Mouse (Mus musculus): ENCODE data around the gene Cars2. TPM values are rescaled to one million over a fixed set of nuclear protein-coding genes. Genes with fewer than 3 reads are reported as not detected.
"Not testable (repeated sequence)": the region's sequence is repeated elsewhere in the genome, so short reads cannot be mapped to it uniquely, and the experiment has no call there.

Cars2 gene
- polyA plus RNA-seq, 1 experiment from 2014 or later, result 22.9 TPM

- H3K27ac ChIP-seq (ENCODE audit: low read depth, low read length), result no peak overlapping the region
- 56% methylated on average over 9 of the region's 9 CpGs for WGBS (ENCODE audit: insufficient replicate concordance)
- no peaks in the 10 kb centered on the region for H3K9me3 ChIP-seq (replicated peaks; ENCODE audit: control insufficient read depth, low read length)
- H3K27me3 ChIP-seq (ENCODE audit: control insufficient read depth, insufficient read depth, low read length), result no peaks in the 10 kb centered on the region
- H3K4me3 ChIP-seq (ENCODE audit: low read depth, low read length), result no peak overlapping the region
- peaks cover 7% of the 10 kb centered on the region for H3K4me1 ChIP-seq (ENCODE audit: control insufficient read depth, insufficient read depth, low read length)
- H3K36me3 ChIP-seq (ENCODE audit: control insufficient read depth, insufficient read depth, low read length), result no peaks in the 10 kb centered on the region
- ATAC-seq (replicated peaks; ENCODE audit: insufficient number of reproducible peaks, low FRiP score, low TSS enrichment), result no peak
- no peak overlapping the region for H3K9ac ChIP-seq (ENCODE audit: low read depth, low read length)
- no peak overlapping the region for H3K4me2 ChIP-seq
Observed at GRCm38 (mm10) chr8:11574911-11575603, 24.5 kb upstream of the Cars2 start.

GRCm38 (mm10) chr8:11572428-11572827 is 21.8 kb upstream of the Cars2 start:
- Histone ChIP-seq H3K4me3 (ENCODE audit: low read depth, low read length) (no peak overlapping the region), H3K9me3 (replicated peaks; ENCODE audit: control insufficient read depth, low read length) (no peaks in the 10 kb centered on the region), H3K27me3 (ENCODE audit: control insufficient read depth, insufficient read depth, low read length) (no peaks in the 10 kb centered on the region), H3K4me1 (ENCODE audit: control insufficient read depth, insufficient read depth, low read length) (peaks cover 7% of the 10 kb centered on the region), H3K9ac (ENCODE audit: low read depth, low read length) (no peak overlapping the region), H3K36me3 (ENCODE audit: control insufficient read depth, insufficient read depth, low read length) (peaks cover 4% of the 10 kb centered on the region; the same call in 1 of the 2 replicates), H3K4me2 (no peak overlapping the region), H3K27ac (ENCODE audit: low read depth, low read length) (no peak overlapping the region)
- no peak for ATAC-seq (replicated peaks; ENCODE audit: insufficient number of reproducible peaks, low FRiP score, low TSS enrichment)
- 64% methylated on average over 6 of the region's 6 CpGs for WGBS (ENCODE audit: insufficient replicate concordance)

- Histone ChIP-seq H3K27me3 (ENCODE audit: control insufficient read depth, insufficient read depth, low read length) (no peaks in the 10 kb centered on the region), H3K4me2 (no peak overlapping the region), H3K27ac (ENCODE audit: low read depth, low read length) (no peak overlapping the region), H3K9ac (ENCODE audit: low read depth, low read length) (no peak overlapping the region), H3K9me3 (replicated peaks; ENCODE audit: control insufficient read depth, low read length) (no peaks in the 10 kb centered on the region), H3K4me3 (ENCODE audit: low read depth, low read length) (no peak overlapping the region), H3K36me3 (ENCODE audit: control insufficient read depth, insufficient read depth, low read length) (peaks cover 4% of the 10 kb centered on the region; the same call in 1 of the 2 replicates), H3K4me1 (ENCODE audit: control insufficient read depth, insufficient read depth, low read length) (peaks cover 7% of the 10 kb centered on the region)
- 88% methylated on average over 10 of the region's 10 CpGs for WGBS (ENCODE audit: insufficient replicate concordance)
- no peak for ATAC-seq (replicated peaks; ENCODE audit: insufficient number of reproducible peaks, low FRiP score, low TSS enrichment)
Observed at GRCm38 (mm10) chr8:11571950-11572349, 21.4 kb upstream of the Cars2 start.

GRCm38 (mm10) chr8:11570742-11571141 is 20.2 kb upstream of the Cars2 start:
- ATAC-seq (replicated peaks; ENCODE audit: insufficient number of reproducible peaks, low FRiP score, low TSS enrichment), result no peak
- Histone ChIP-seq H3K36me3 (ENCODE audit: control insufficient read depth, insufficient read depth, low read length) (peaks cover 4% of the 10 kb centered on the region; the same call in 1 of the 2 replicates), H3K27me3 (ENCODE audit: control insufficient read depth, insufficient read depth, low read length) (no peaks in the 10 kb centered on the region), H3K9ac (ENCODE audit: low read depth, low read length) (no peak overlapping the region), H3K4me3 (ENCODE audit: low read depth, low read length) (no peak overlapping the region), H3K27ac (ENCODE audit: low read depth, low read length) (no peak overlapping the region), H3K4me2 (no peak overlapping the region), H3K4me1 (ENCODE audit: control insufficient read depth, insufficient read depth, low read length) (peaks cover 7% of the 10 kb centered on the region), H3K9me3 (replicated peaks; ENCODE audit: control insufficient read depth, low read length) (no peaks in the 10 kb centered on the region)
- WGBS (ENCODE audit: insufficient replicate concordance), result 93% methylated on average over 4 of the region's 4 CpGs

- Histone ChIP-seq H3K27ac (ENCODE audit: low read depth, low read length) (no peak overlapping the region), H3K9me3 (replicated peaks; ENCODE audit: control insufficient read depth, low read length) (0 out of 2 replicates have a peak, but pooled peaks cover 1% of the 10 kb centered on the region), H3K9ac (ENCODE audit: low read depth, low read length) (no peak overlapping the region), H3K4me2 (no peak overlapping the region), H3K36me3 (ENCODE audit: control insufficient read depth, insufficient read depth, low read length) (peaks cover 6% of the 10 kb centered on the region), H3K27me3 (ENCODE audit: control insufficient read depth, insufficient read depth, low read length) (no peaks in the 10 kb centered on the region), H3K4me3 (ENCODE audit: low read depth, low read length) (no peak overlapping the region), H3K4me1 (ENCODE audit: control insufficient read depth, insufficient read depth, low read length) (peaks cover 5% of the 10 kb centered on the region; the same call in 1 of the 2 replicates)
- ATAC-seq (replicated peaks; ENCODE audit: insufficient number of reproducible peaks, low FRiP score, low TSS enrichment), result no peak
- WGBS (ENCODE audit: insufficient replicate concordance), result 79% methylated on average over 22 of the region's 22 CpGs
Observed at GRCm38 (mm10) chr8:11569260-11570097, 18.9 kb upstream of the Cars2 start.

- not testable (repeated sequence) for ATAC-seq (replicated peaks; ENCODE audit: insufficient number of reproducible peaks, low FRiP score, low TSS enrichment); H3K4me3 ChIP-seq (ENCODE audit: low read depth, low read length); H3K9ac ChIP-seq (ENCODE audit: low read depth, low read length); H3K4me1 ChIP-seq (ENCODE audit: control insufficient read depth, insufficient read depth, low read length); H3K27ac ChIP-seq (ENCODE audit: low read depth, low read length); H3K4me2 ChIP-seq; H3K9me3 ChIP-seq (replicated peaks; ENCODE audit: control insufficient read depth, low read length); H3K27me3 ChIP-seq (ENCODE audit: control insufficient read depth, insufficient read depth, low read length)
- H3K36me3 ChIP-seq (ENCODE audit: control insufficient read depth, insufficient read depth, low read length), result peaks cover 18% of the 10 kb centered on the region
- 89% methylated on average over 2 of the region's 2 CpGs for WGBS (ENCODE audit: insufficient replicate concordance)
Observed at GRCm38 (mm10) chr8:11568193-11568592, 17.6 kb upstream of the Cars2 start.

- 0 out of 2 replicates have a peak, but pooled peaks cover 5% of the 10 kb centered on the region for H3K4me1 ChIP-seq (ENCODE audit: control insufficient read depth, insufficient read depth, low read length)
- no peak overlapping the region for H3K27ac ChIP-seq (ENCODE audit: low read depth, low read length)
- H3K4me2 ChIP-seq, result no peak overlapping the region
- no peak overlapping the region for H3K9ac ChIP-seq (ENCODE audit: low read depth, low read length)
- H3K9me3 ChIP-seq (replicated peaks; ENCODE audit: control insufficient read depth, low read length), result 0 out of 2 replicates have a peak, but pooled peaks cover 2% of the 10 kb centered on the region
- H3K27me3 ChIP-seq (ENCODE audit: control insufficient read depth, insufficient read depth, low read length), result no peaks in the 10 kb centered on the region
- no peak overlapping the region for H3K4me3 ChIP-seq (ENCODE audit: low read depth, low read length)
- no peak for ATAC-seq (replicated peaks; ENCODE audit: insufficient number of reproducible peaks, low FRiP score, low TSS enrichment)
- WGBS (ENCODE audit: insufficient replicate concordance), result 95% methylated on average over 7 of the region's 7 CpGs
- peaks cover 25% of the 10 kb centered on the region for H3K36me3 ChIP-seq (ENCODE audit: control insufficient read depth, insufficient read depth, low read length)
Observed at GRCm38 (mm10) chr8:11564721-11565120, 14.1 kb upstream of the Cars2 start.

- no peak overlapping the region for H3K27ac ChIP-seq (ENCODE audit: low read depth, low read length)
- WGBS (ENCODE audit: insufficient replicate concordance), result 88% methylated on average over 5 of the region's 5 CpGs
- H3K4me1 ChIP-seq (ENCODE audit: control insufficient read depth, insufficient read depth, low read length), result peaks cover 7% of the 10 kb centered on the region
- no peak overlapping the region for H3K4me3 ChIP-seq (ENCODE audit: low read depth, low read length)
- H3K4me2 ChIP-seq, result no peak overlapping the region
- H3K9ac ChIP-seq (ENCODE audit: low read depth, low read length), result no peak overlapping the region
- no peaks in the 10 kb centered on the region for H3K27me3 ChIP-seq (ENCODE audit: control insufficient read depth, insufficient read depth, low read length)
- 0 out of 2 replicates have a peak, but pooled peaks cover 2% of the 10 kb centered on the region for H3K9me3 ChIP-seq (replicated peaks; ENCODE audit: control insufficient read depth, low read length)
- peaks cover 25% of the 10 kb centered on the region for H3K36me3 ChIP-seq (ENCODE audit: control insufficient read depth, insufficient read depth, low read length)
- ATAC-seq (replicated peaks; ENCODE audit: insufficient number of reproducible peaks, low FRiP score, low TSS enrichment), result no peak
Observed at GRCm38 (mm10) chr8:11564236-11564635, 13.7 kb upstream of the Cars2 start.

Data from heart, embryonic 11.5 days (tissue).